Mouse (Mus musculus): ENCODE measurements around the gene Slc6a16. TPM values are rescaled to one million over a fixed set of nuclear protein-coding genes. Genes with fewer than 3 reads are reported as not detected.
A peak's percentile ranks its signal among the peaks of the same experiment; 100 is the strongest.

The Slc6a16 gene
- total RNA-seq, 2 experiments from 2014 or later: not detected

GRCm38 (mm10) chr7:45215673-45216441 is 25.0 kb upstream of the Slc6a16 start, which contains the start of gene Tead2:
Gene Tead2 (plus strand): TSS chr7:45215753.
- intact Hi-C loops (cut with DNase I): no loop called here
- no peak for DNase-seq

DNA sequence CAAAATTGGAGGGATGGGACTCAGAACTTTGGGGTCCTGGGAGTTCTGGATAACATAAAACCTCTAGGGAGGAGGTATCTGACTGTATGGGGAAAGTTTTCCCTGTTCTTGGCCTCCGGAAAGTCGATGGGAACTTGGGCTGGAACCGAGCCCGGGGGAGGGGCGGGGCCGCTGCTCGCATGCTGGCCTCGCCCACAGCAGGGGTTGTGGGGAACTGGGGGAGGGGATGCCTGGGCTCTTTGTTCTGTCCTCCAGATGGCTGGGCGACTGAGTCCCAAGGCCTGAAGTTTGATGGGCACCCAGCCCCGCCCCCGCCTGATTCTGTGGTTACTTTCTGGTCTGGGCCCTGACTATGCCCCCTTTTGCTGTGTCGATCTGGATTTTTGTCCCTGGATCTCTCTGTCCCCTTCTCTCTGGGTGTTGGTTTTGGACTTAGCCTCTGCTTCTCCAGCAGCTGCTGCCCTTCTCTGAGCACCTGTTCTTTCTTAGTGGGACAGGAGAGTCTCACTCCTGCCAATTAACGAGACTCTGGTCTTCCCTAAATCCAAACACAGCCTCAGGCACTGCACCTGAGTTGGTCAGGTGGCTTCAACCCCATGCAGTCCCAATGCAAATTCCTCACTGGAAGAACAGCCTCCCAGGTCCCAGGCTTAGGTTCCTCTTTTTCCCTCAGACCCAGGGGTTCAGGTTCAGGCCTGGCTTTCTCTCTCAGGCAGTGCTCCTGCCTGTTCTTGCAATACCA is 24.3 kb upstream of the Slc6a16 start:
- intact Hi-C loops (cut with DNase I): no loop called here

DNA sequence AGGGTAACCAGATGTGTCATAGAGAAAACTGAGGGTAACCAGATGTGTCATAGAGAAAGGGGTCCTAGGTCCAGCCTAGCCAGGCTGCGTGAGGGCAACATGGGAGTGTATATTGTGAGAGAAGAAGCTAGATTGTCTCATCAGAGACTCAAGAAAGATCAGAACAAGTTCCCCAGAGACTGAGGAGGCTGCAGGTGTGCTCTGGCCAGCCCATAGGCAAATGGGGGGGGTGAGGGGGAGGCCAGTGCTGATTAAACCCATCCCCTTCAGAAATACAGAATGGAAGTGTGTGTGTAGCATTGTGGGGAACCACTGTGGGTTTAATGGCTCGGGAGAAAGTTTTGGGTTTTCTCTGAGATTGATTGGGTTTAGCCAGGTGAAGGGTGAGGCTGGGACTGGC is 19.2 kb upstream of the Slc6a16 start:
- intact Hi-C loops (cut with DNase I): no loop called here
- no peak for DNase-seq

More for the DNA sequence above, 24.3 kb upstream of the Slc6a16 start:
- DNase-seq: peak in 1 of 2 experiments; percentile 41

DNA sequence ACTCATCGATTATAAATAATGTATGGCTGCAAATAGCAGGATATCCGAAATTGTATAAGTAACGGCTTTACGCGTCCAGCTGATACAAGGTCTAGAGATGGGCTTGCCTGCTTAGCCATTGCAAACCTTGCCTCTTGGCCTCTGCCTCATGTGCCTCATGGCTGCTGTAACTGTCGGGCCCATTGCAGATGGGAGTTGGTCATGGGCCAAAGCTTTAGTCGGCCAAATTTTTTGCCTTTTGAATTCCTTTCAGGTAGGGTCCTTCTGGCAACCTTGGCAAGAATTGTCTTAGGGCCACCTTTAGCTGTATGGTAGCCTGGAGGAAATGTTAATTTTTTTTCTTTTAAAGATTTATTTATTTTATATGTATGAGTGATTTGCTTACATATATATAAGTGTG is 16.1 kb upstream of the Slc6a16 start:
- DNase-seq: no peak
- intact Hi-C loops (cut with DNase I): no loop called here

DNA sequence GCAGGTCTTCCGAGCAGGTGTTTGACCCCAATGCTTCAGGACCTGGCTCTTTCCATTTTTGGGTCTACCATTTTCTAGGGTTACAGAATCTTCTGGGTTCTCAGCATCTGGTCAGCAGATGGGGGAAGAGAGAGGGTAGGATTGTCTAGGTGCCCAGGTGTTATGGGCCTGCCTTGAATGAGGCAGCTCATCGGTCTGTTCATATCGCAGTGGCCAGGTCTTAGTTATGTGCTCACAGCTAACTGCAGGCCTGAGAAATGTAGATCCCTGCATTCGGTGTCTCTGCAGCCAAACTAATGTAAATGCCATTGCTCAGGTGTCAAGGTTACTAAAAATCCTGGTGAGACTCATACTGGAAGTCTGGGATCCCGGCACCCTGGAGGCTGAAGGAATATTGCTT is 14.5 kb upstream of the Slc6a16 start:
- intact Hi-C loops (cut with DNase I): no loop called here
- no peak for DNase-seq

- no peak for DNase-seq
- intact Hi-C loops (cut with DNase I): no loop called here
Observed at GRCm38 (mm10) chr7:45228548-45228947, 12.3 kb upstream of the Slc6a16 start.

GRCm38 (mm10) chr7:45229046-45229445 is 11.8 kb upstream of the Slc6a16 start:
- intact Hi-C loops (cut with DNase I): no loop called here
- no peak for DNase-seq

- DNase-seq: no peak
Observed at GRCm38 (mm10) chr7:45229459-45230203, 11.3 kb upstream of the Slc6a16 start.

DNA sequence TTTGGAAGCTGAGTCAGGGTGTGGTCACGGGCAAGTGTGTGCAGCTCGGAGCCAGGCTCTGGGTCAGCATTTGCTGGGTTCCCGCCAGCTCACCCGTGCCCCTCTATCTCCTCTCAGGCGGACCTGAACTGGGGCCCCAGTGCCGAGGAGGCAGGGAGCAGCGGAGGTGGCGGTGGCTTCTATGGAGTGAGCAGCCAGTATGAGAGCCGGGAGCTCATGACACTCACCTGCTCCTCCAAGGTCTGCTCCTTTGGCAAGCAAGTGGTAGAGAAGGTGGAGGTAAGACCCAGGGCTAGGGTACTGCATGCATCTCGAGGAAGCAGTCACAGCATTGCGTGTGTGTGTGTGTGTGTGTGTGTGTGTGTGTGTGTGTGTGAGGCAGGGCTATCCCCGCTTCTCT is 9.7 kb upstream of the Slc6a16 start:
- intact Hi-C loops (cut with DNase I): no loop called here
- no peak for DNase-seq

More at GRCm38 (mm10) chr7:45229459-45230203, 11.3 kb upstream of the Slc6a16 start:
- intact Hi-C loops (cut with DNase I): no loop called here

- DNase-seq: no peak
- intact Hi-C loops (cut with DNase I): no loop called here
Observed at GRCm38 (mm10) chr7:45231941-45232340, 8.9 kb upstream of the Slc6a16 start.

GRCm38 (mm10) chr7:45232716-45233465 is 8.0 kb upstream of the Slc6a16 start:
- no peak for DNase-seq
- intact Hi-C loops (cut with DNase I): no loop called here

DNA sequence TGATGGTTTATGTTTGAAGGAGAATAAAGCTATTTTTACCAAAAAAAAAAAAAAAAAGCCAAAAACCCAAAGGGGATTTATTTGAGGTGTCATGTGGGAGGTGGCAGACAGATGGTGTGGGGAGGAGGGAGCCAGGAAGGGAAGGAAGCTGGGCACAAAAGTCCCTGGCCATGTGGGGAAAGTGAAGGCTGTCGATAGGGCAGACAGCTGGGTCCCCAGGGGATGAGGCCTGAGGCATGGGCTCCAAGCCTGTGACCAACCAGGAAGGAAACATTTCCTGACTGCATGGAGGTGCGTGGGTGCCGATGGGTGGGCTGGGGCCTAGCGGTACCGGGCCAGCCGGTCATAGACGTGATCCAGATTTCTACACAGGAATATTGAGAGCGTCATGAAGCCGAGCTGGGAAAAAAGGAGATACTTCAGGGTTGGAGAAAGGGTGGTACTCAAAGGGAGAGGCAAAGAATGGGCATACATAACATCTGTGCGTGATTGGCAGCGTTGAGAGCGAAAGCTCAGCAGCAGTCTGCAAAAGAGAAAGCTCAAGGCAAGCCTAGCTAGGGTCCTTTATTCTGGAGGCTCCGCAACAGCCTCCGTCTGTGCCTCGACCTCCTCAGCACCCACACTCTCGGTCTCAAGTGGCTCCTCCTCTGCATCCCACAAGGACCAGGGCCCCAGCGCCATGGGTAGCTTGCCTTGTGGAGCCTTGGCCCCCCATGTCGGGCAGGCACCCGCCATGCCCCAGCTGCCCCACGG is 7.1 kb upstream of the Slc6a16 start:
- intact Hi-C loops (cut with DNase I): no loop called here
- DNase-seq: no peak

- intact Hi-C loops (cut with DNase I): no loop called here
- DNase-seq: no peak
Observed at GRCm38 (mm10) chr7:45234333-45234841, 6.5 kb upstream of the Slc6a16 start.

- no peak for DNase-seq
- intact Hi-C loops (cut with DNase I): no loop called here
Observed at GRCm38 (mm10) chr7:45234922-45235571, 5.8 kb upstream of the Slc6a16 start.

DNA sequence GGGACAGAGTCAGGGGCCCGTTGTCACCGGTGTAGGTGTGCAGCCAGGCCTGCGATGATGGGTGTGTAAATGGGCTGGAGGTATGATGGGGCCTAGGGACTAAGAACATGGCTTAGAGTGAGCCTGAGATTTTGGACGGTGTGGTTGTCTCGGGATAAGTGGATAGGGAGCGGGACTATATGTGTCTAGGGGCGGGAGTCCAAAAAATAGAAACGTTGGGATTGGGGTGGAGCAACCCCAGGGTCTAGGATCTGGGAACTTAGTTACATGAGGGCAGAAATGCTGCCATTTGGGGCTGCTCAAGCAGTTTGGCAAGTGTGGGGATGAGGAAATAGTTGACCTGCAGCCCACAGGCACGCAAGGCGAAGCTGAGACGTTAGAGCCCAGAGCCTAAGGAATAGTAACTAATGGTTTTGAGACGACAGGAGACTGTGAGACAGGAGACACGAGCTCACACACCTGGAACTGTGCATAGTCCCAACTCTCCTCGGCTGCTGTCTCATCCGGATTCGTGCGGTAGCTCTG is 5.2 kb upstream of the Slc6a16 start:
- no peak for DNase-seq
- intact Hi-C loops (cut with DNase I): no loop called here

GRCm38 (mm10) chr7:45237747-45238699 is 2.9 kb upstream of the Slc6a16 start:
- intact Hi-C loops (cut with DNase I): no loop called here
- DNase-seq: no peak

GRCm38 (mm10) chr7:45238723-45239496 is 2.0 kb upstream of the Slc6a16 start, which contains the start of gene Cd37:
Gene Cd37 (minus strand): TSS chr7:45239115.
- intact Hi-C loops (cut with DNase I): no loop called here
- no peak for DNase-seq
